Mouse (Mus musculus) embryo, embryonic 11 days (tissue): Measurements from ENCODE around the gene Cdc5l.
"Not testable (repeated sequence)": the region's sequence is repeated elsewhere in the genome, so short reads cannot be mapped to it uniquely, and the experiment has no call there.

Experiments
- DNase-seq: peaks from one replicate; pipeline ENCODE4 v3.0.0-alpha.2; 2015

Gene Cdc5l

GRCm38 (mm10) chr17:45432706-45433398 is 685 bp downstream of the Cdc5l start:
- peak; percentile 1 for DNase-seq

GRCm38 (mm10) chr17:45432007-45432406 is 1.5 kb downstream of the Cdc5l start:
- no peak for DNase-seq

GRCm38 (mm10) chr17:45417387-45417786 is 16.1 kb downstream of the Cdc5l start:
- DNase-seq, result no peak

- DNase-seq, result not testable (repeated sequence)
These were observed 21.9 kb downstream of the Cdc5l start for GRCm38 (mm10) chr17:45411617-45412016.

- no peak for DNase-seq
These were observed 24.8 kb downstream of the Cdc5l start for GRCm38 (mm10) chr17:45408719-45409118.

GRCm38 (mm10) chr17:45406281-45406680 is 27.3 kb downstream of the Cdc5l start:
- no peak for DNase-seq

GRCm38 (mm10) chr17:45403207-45403606 is 30.3 kb downstream of the Cdc5l start:
- DNase-seq, result peak; percentile 81

- DNase-seq, result no peak
These were observed 30.9 kb downstream of the Cdc5l start for GRCm38 (mm10) chr17:45402601-45403000.

GRCm38 (mm10) chr17:45402126-45402525 is 31.4 kb downstream of the Cdc5l start:
- no peak for DNase-seq

- DNase-seq, result no peak
These were observed 32.2 kb downstream of the Cdc5l start for GRCm38 (mm10) chr17:45401126-45401905.

GRCm38 (mm10) chr17:45398021-45398420 is 35.5 kb downstream of the Cdc5l start:
- DNase-seq, result no peak

- no peak for DNase-seq
These were observed 36.0 kb downstream of the Cdc5l start for GRCm38 (mm10) chr17:45397541-45397940.

- no peak for DNase-seq
These were observed 38.9 kb downstream of the Cdc5l start for GRCm38 (mm10) chr17:45394612-45395011.

GRCm38 (mm10) chr17:45393765-45394164 is 39.8 kb downstream of the Cdc5l start:
- no peak for DNase-seq

GRCm38 (mm10) chr17:45389896-45390295 is 43.6 kb downstream of the Cdc5l start:
- no peak for DNase-seq

- DNase-seq, result no peak
These were observed 46.6 kb downstream of the Cdc5l start for GRCm38 (mm10) chr17:45386986-45387385.

- no peak for DNase-seq
These were observed 50.2 kb downstream of the Cdc5l start for GRCm38 (mm10) chr17:45383305-45383704.

GRCm38 (mm10) chr17:45379271-45379784 is 54.2 kb downstream of the Cdc5l start:
- DNase-seq, result no peak

GRCm38 (mm10) chr17:45377323-45377722 is 56.2 kb downstream of the Cdc5l start:
- no peak for DNase-seq

GRCm38 (mm10) chr17:45373987-45374608 is 59.4 kb downstream of the Cdc5l start:
- peak; percentile 85 for DNase-seq

GRCm38 (mm10) chr17:45371042-45371441 is 62.5 kb downstream of the Cdc5l start:
- peak; percentile 24 for DNase-seq

GRCm38 (mm10) chr17:45370535-45370934 is 63.0 kb downstream of the Cdc5l start:
- DNase-seq, result no peak

GRCm38 (mm10) chr17:45364871-45365270 is 68.7 kb downstream of the Cdc5l start:
- no peak for DNase-seq

GRCm38 (mm10) chr17:45360950-45361349 is 72.6 kb downstream of the Cdc5l start:
- DNase-seq, result no peak
